Mouse (Mus musculus) MEL (cell line): Measurements from ENCODE around the gene Ccdc91. TPM values are rescaled to one million over a fixed set of nuclear protein-coding genes. Genes with fewer than 3 reads are reported as not detected.

ENCODE experiments used
- DNase-seq: peaks from one replicate; pipeline ENCODE4 v3.0.0; 2011; ENCODE audit warnings: low read depth, low spot score
- H3K27ac ChIP-seq: 2 replicates; pipeline ENCODE4 v1.5.1; 2012; ENCODE audit warnings: low read depth, mild to moderate bottlenecking, control low read depth, low read length, moderate library complexity; ENCODE audit not compliant: control insufficient read depth
- H3K27me3 ChIP-seq, 2 experiments: fragments of 150-350 bp in 1 of 2; sonication (generic) in 1 of 2; 2 replicates each; pipeline ENCODE4 v1.6.1; 2012; ENCODE audit warnings: low read length in 2 of 2, mild to moderate bottlenecking in 2 of 2, improper control_type of control experiment in 1 of 2, moderate library complexity in 1 of 2; ENCODE audit not compliant: insufficient read depth in 2 of 2, control insufficient read depth in 1 of 2
- H3K36me3 ChIP-seq, 2 experiments: 2 replicates each; pipeline ENCODE4 v1.6.1; 2012 to 2014; ENCODE audit warnings: low read length in 2 of 2, improper control_type of control experiment in 1 of 2, inconsistent platforms in 1 of 2, mild to moderate bottlenecking in 1 of 2; ENCODE audit not compliant: insufficient read depth in 2 of 2, control insufficient read depth in 1 of 2
- H3K4me1 ChIP-seq, 2 experiments: fragments of 150-350 bp in 1 of 2; sonication (generic) in 1 of 2; 2 replicates each; pipeline ENCODE4 v1.6.1; 2012; ENCODE audit warnings: low read length in 2 of 2, improper control_type of control experiment in 1 of 2, mild to moderate bottlenecking in 1 of 2; ENCODE audit not compliant: insufficient read depth in 2 of 2, control insufficient read depth in 1 of 2
- H3K4me3 ChIP-seq, 2 experiments: fragments of 150-350 bp in 1 of 2; sonication (generic) in 1 of 2; 2 replicates each; pipeline ENCODE4 v1.5.1; 2012; ENCODE audit warnings: low read depth in 2 of 2, low read length in 2 of 2, mild to moderate bottlenecking in 2 of 2, moderate library complexity in 2 of 2, control low read depth in 1 of 2, improper control_type of control experiment in 1 of 2; ENCODE audit not compliant: control insufficient read depth in 1 of 2, insufficient read depth in 1 of 2
- H3K79me2 ChIP-seq: 2 replicates; pipeline ENCODE4 v1.6.1; 2012; ENCODE audit warnings: mild to moderate bottlenecking, low read length, moderate library complexity; ENCODE audit not compliant: control insufficient read depth, poor library complexity, insufficient read depth
- H3K9ac ChIP-seq: 2 replicates; pipeline ENCODE4 v1.6.1; 2012; ENCODE audit warnings: low read depth, mild to moderate bottlenecking, control low read depth, low read length, moderate library complexity; ENCODE audit not compliant: control insufficient read depth, poor library complexity, severe bottlenecking
- H3K9me3 ChIP-seq: fragments of 150-350 bp; sonication (generic); replicated peaks from 2 replicates; pipeline ENCODE4 v1.6.1; 2012; ENCODE audit warnings: mild to moderate bottlenecking, low read length, improper control_type of control experiment, moderate library complexity; ENCODE audit not compliant: insufficient read depth
- BHLHE40 ChIP-seq: IDR thresholded peaks from 2 replicates; pipeline ENCODE4 v1.6.1; 2012; ENCODE audit warnings: low read depth, mild to moderate bottlenecking, inconsistent platforms, low read length, improper control_type of control experiment, borderline replicate concordance
- CHD1 ChIP-seq: IDR thresholded peaks from 2 replicates; pipeline ENCODE4 v1.6.1; 2012; ENCODE audit warnings: low read depth, mild to moderate bottlenecking, inconsistent platforms, low read length, improper control_type of control experiment
- CHD2 ChIP-seq: IDR thresholded peaks from 2 replicates; pipeline ENCODE4 v1.6.1; 2011; ENCODE audit warnings: low read length, improper control_type of control experiment
- E2F4 ChIP-seq: IDR thresholded peaks from 2 replicates; pipeline ENCODE4 v1.6.1; 2011; ENCODE audit warnings: low read depth, low read length, improper control_type of control experiment, borderline replicate concordance
- ELF1 ChIP-seq: IDR thresholded peaks from 2 replicates; pipeline ENCODE4 v1.6.1; 2014; ENCODE audit warnings: low read depth, mild to moderate bottlenecking, inconsistent platforms, low read length, improper control_type of control experiment, moderate library complexity
- KAT2A ChIP-seq: conservative IDR thresholded peaks from 2 replicates; pipeline ENCODE4 v1.6.1; 2012; ENCODE audit warnings: low read depth, low read length, improper control_type of control experiment, inconsistent platforms
- MAX ChIP-seq: IDR thresholded peaks from 2 replicates; pipeline ENCODE4 v1.6.1; 2011; ENCODE audit warnings: low read length, improper control_type of control experiment
- MAZ ChIP-seq: IDR thresholded peaks from 2 replicates; pipeline ENCODE4 v1.6.1; 2012; ENCODE audit warnings: low read depth, mild to moderate bottlenecking, inconsistent platforms, low read length, improper control_type of control experiment
- MEF2A ChIP-seq: IDR thresholded peaks from 2 replicates; pipeline ENCODE4 v1.6.1; 2014; ENCODE audit warnings: low read depth, mild to moderate bottlenecking, inconsistent platforms, low read length, improper control_type of control experiment; ENCODE audit not compliant: poor library complexity, insufficient replicate concordance, severe bottlenecking; ENCODE audit errors: extremely low read depth
- MYB ChIP-seq: IDR thresholded peaks from 2 replicates; pipeline ENCODE4 v1.6.1; 2011; ENCODE audit warnings: mild to moderate bottlenecking, low read depth, low read length, improper control_type of control experiment
- MYC ChIP-seq: IDR thresholded peaks from 2 replicates; pipeline ENCODE4 v1.6.1; 2011; ENCODE audit warnings: low read depth, mild to moderate bottlenecking, low read length, improper control_type of control experiment, moderate library complexity
- NELFE ChIP-seq: IDR thresholded peaks from 2 replicates; pipeline ENCODE4 v1.6.1; 2011; ENCODE audit warnings: low read depth, low read length, improper control_type of control experiment
- NRF1 ChIP-seq: IDR thresholded peaks from 2 replicates; pipeline ENCODE4 v1.6.1; 2014; ENCODE audit warnings: low read depth, mild to moderate bottlenecking, inconsistent platforms, low read length, improper control_type of control experiment, moderate library complexity; ENCODE audit not compliant: poor library complexity, insufficient read depth, severe bottlenecking
- POLR2A ChIP-seq, 2 experiments: IDR thresholded peaks; 2 replicates each; pipeline ENCODE4 v1.6.1; 2011 to 2012; ENCODE audit warnings: low read length in 2 of 2, mild to moderate bottlenecking in 2 of 2, control low read depth in 1 of 2, improper control_type of control experiment in 1 of 2, low read depth in 1 of 2, moderate library complexity in 1 of 2; ENCODE audit not compliant: control insufficient read depth in 1 of 2, insufficient read depth in 1 of 2, poor library complexity in 1 of 2
- POLR2AphosphoS2 ChIP-seq: IDR thresholded peaks from 2 replicates; pipeline ENCODE4 v1.6.1; 2011; ENCODE audit warnings: low read length, improper control_type of control experiment
- RAD21 ChIP-seq: IDR thresholded peaks from 2 replicates; pipeline ENCODE4 v1.6.1; 2011; ENCODE audit warnings: mild to moderate bottlenecking, low read depth, low read length, improper control_type of control experiment
- SIN3A ChIP-seq: IDR thresholded peaks from 2 replicates; pipeline ENCODE4 v1.6.1; 2012; ENCODE audit warnings: low read length, improper control_type of control experiment, inconsistent platforms
- TAL1 ChIP-seq: IDR thresholded peaks from 2 replicates; pipeline ENCODE4 v1.6.1; 2012; ENCODE audit warnings: mild to moderate bottlenecking, inconsistent platforms, low read length, moderate library complexity, mixed read lengths
- TBP ChIP-seq: IDR thresholded peaks from 2 replicates; pipeline ENCODE4 v1.8.0; 2011; ENCODE audit warnings: low read depth, low read length, improper control_type of control experiment
- UBTF ChIP-seq: IDR thresholded peaks from 2 replicates; pipeline ENCODE4 v1.6.1; 2012; ENCODE audit warnings: low read depth, mild to moderate bottlenecking, inconsistent platforms, low read length, improper control_type of control experiment, moderate library complexity, borderline replicate concordance; ENCODE audit not compliant: insufficient read depth
- ZKSCAN1 ChIP-seq: IDR thresholded peaks from 2 replicates; pipeline ENCODE4 v1.6.1; 2012; ENCODE audit warnings: low read depth, mild to moderate bottlenecking, inconsistent platforms, low read length, improper control_type of control experiment, moderate library complexity
- ZNF384 ChIP-seq: IDR thresholded peaks from 2 replicates; pipeline ENCODE4 v1.6.1; 2012; ENCODE audit warnings: low read depth, mild to moderate bottlenecking, inconsistent platforms, low read length, improper control_type of control experiment
- polyA plus RNA-seq, 2 experiments: library from polyadenylated mRNA; stranded (reverse) in 1 of 2; unstranded in 1 of 2; fragments of >175 nt in 1 of 2; fragments of >200 nt in 1 of 2; gene quantifications; 2 replicates each; pipeline versions ENCODE4 v1.2.1 to v1.2.4; 2012; ENCODE audit warnings: low replicate concordance in 2 of 2, low read depth in 1 of 2; ENCODE audit not compliant: insufficient read length in 2 of 2, insufficient read depth in 1 of 2, missing spikeins in 1 of 2
- total RNA-seq: library from RNA; depleted of rRNA; stranded (reverse); fragments of 300-350 nt; gene quantifications from 2 replicates; pipeline ENCODE4 v1.2.3, GENCODE M21; 2012

Ccdc91 gene
- total and polyA plus RNA-seq, 3 experiments, result not detected

- Histone ChIP-seq H3K4me3 (no peak overlapping the region), H3K79me2 (no peaks in the 10 kb centered on the region), H3K4me1 (no peaks in the 10 kb centered on the region), H3K27ac (no peak overlapping the region), H3K9me3 (no peaks in the 10 kb centered on the region), H3K9ac (no peak overlapping the region), H3K36me3 (no peaks in the 10 kb centered on the region), H3K27me3 (no peaks in the 10 kb centered on the region)
- TF ChIP-seq ZKSCAN1 (no peak), MYC (no peak), CHD1 (no peak), NRF1 (no peak), E2F4 (no peak), POLR2AphosphoS2 (no peak), ZNF384 (no peak), RAD21 (no peak), KAT2A (no peak), NELFE (no peak), POLR2A (IDR thresholded peaks at IDR 0.05; ENCODE audit: control insufficient read depth in 1 of 2, insufficient read depth in 1 of 2, low read depth in 1 of 2, low read length in 2 of 2, poor library complexity in 1 of 2) (no peak), BHLHE40 (no peak), CHD2 (no peak)
- no peak for DNase-seq
Measured at GRCm38 (mm10) chr6:147501439-147501838, 25.8 kb downstream of the Ccdc91 start.

- Histone ChIP-seq H3K27ac (no peak overlapping the region), H3K4me1 (no peaks in the 10 kb centered on the region), H3K36me3 (no peaks in the 10 kb centered on the region), H3K9me3 (no peaks in the 10 kb centered on the region), H3K4me3 (no peak overlapping the region), H3K79me2 (no peaks in the 10 kb centered on the region), H3K27me3 (no peaks in the 10 kb centered on the region), H3K9ac (no peak overlapping the region)
- DNase-seq, result no peak
- TF ChIP-seq MEF2A (no peak), POLR2AphosphoS2 (no peak), NRF1 (no peak), SIN3A (no peak), ELF1 (no peak), UBTF (no peak), MAX (no peak), KAT2A (no peak), POLR2A (IDR thresholded peaks at IDR 0.05; ENCODE audit: control insufficient read depth in 1 of 2, insufficient read depth in 1 of 2, low read depth in 1 of 2, low read length in 2 of 2, poor library complexity in 1 of 2) (no peak), MYB (no peak), MAZ (no peak), RAD21 (no peak), MYC (no peak), TAL1 (no peak), TBP (no peak)
Measured at GRCm38 (mm10) chr6:147506074-147506473, 30.4 kb downstream of the Ccdc91 start.
